Mouse (Mus musculus): ENCODE results near the gene Usp7. TPM values are rescaled to one million over a fixed set of nuclear protein-coding genes. Genes with fewer than 3 reads are reported as not detected.

Usp7 gene
- polyA plus RNA-seq, 1 experiment from 2014 or later = 31.9 TPM

DNA sequence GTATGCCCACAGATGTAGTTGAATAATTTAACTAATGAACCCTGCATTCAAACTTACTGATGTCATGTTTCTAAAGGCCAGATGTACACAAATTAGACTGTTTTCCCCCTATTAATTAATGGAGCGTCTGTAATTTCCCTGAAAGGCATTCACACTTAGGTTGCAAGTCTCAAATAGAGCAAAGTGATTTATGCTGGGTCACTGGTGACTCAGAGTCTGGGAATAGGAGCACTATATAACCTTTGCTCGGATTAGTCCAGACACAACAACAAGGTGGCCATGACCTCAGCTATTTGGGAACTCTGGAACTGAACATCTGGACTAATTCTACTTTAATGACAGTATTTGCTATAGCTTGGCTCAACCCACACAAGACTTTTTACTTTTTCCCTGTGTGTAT lies 3.8 kb upstream of the Usp7 start:
- Histone ChIP-seq H3K36me3 (ENCODE audit: control insufficient read depth, insufficient read depth, low read length) (no peaks in the 10 kb centered on the region), H3K4me1 (ENCODE audit: control insufficient read depth, insufficient read depth, low read length) (no peaks in the 10 kb centered on the region), H3K4me3 (ENCODE audit: low read depth, low read length) (no peak overlapping the region), H3K9me3 (replicated peaks; ENCODE audit: control insufficient read depth, low read length) (peaks cover 3% of the 10 kb centered on the region), H3K4me2 (no peak overlapping the region), H3K27ac (ENCODE audit: low read depth, low read length) (no peak overlapping the region), H3K27me3 (ENCODE audit: control insufficient read depth, insufficient read depth, low read length) (no peaks in the 10 kb centered on the region), H3K9ac (ENCODE audit: low read depth, low read length) (no peak overlapping the region)
- 71% methylated on average over 2 of the region's 2 CpGs for WGBS (ENCODE audit: insufficient replicate concordance)
- ATAC-seq (replicated peaks; ENCODE audit: insufficient number of reproducible peaks, low FRiP score, low TSS enrichment) = no peak

DNA sequence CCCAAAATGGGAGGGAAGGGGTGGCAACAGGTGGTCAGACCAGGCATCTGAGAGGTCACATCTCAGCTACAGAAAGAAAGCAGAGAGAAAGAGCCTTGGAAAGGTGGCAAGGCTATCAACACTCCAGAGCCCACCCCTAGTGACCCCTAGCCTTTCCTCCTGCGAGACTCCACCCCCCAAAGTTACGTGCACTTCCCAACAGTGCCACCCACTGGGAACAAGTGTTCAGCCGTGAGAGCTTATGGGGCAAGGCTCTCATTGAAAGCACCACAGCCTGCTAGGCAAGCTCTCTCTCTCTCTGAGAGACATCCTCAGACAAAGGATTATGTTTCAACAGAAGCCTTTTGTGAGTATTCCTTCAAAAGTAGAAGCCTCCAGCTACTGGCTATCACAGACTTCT lies 2.8 kb upstream of the Usp7 start:
- Histone ChIP-seq H3K27me3 (ENCODE audit: control insufficient read depth, insufficient read depth, low read length) (no peaks in the 10 kb centered on the region), H3K9ac (ENCODE audit: low read depth, low read length) (no peak overlapping the region), H3K36me3 (ENCODE audit: control insufficient read depth, insufficient read depth, low read length) (no peaks in the 10 kb centered on the region), H3K4me1 (ENCODE audit: control insufficient read depth, insufficient read depth, low read length) (no peaks in the 10 kb centered on the region), H3K9me3 (replicated peaks; ENCODE audit: control insufficient read depth, low read length) (no peaks in the 10 kb centered on the region), H3K27ac (ENCODE audit: low read depth, low read length) (no peak overlapping the region), H3K4me3 (ENCODE audit: low read depth, low read length) (no peak overlapping the region), H3K4me2 (no peak overlapping the region)
- 8% methylated on average over 3 of the region's 3 CpGs for WGBS (ENCODE audit: insufficient replicate concordance)
- no peak for ATAC-seq (replicated peaks; ENCODE audit: insufficient number of reproducible peaks, low FRiP score, low TSS enrichment)

GRCm38 (mm10) chr16:8790886-8791285 lies 1.2 kb downstream of the Usp7 start:
- WGBS (ENCODE audit: insufficient replicate concordance) = 77% methylated on average over 4 of the region's 4 CpGs
- Histone ChIP-seq H3K27ac (ENCODE audit: low read depth, low read length) (no peak overlapping the region), H3K9me3 (replicated peaks; ENCODE audit: control insufficient read depth, low read length) (no peaks in the 10 kb centered on the region), H3K4me2 (no peak overlapping the region), H3K4me3 (ENCODE audit: low read depth, low read length) (no peak overlapping the region), H3K36me3 (ENCODE audit: control insufficient read depth, insufficient read depth, low read length) (no peaks in the 10 kb centered on the region), H3K9ac (ENCODE audit: low read depth, low read length) (no peak overlapping the region), H3K4me1 (ENCODE audit: control insufficient read depth, insufficient read depth, low read length) (no peaks in the 10 kb centered on the region), H3K27me3 (ENCODE audit: control insufficient read depth, insufficient read depth, low read length) (no peaks in the 10 kb centered on the region)
- ATAC-seq (replicated peaks; ENCODE audit: insufficient number of reproducible peaks, low FRiP score, low TSS enrichment) = no peak

DNA sequence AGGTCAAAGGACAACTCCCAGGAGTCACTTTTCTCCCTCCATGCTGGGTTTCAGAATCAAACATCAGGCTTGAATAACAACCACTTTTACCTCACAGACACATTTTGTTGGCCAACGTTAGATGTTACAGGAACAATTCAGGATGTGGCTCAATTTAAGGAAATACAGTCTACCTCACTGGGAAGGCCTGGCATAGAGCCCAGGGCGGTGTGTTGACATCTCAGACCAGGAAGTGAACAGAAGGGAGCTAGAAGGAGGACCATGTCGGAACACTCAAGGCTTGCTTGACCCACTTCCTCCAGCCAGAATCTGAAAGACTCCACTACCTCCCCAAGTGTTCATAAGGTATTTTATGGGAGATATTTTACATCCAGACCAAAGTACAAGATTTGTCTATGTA lies 7.4 kb downstream of the Usp7 start:
- Histone ChIP-seq H3K4me3 (ENCODE audit: low read depth, low read length) (no peak overlapping the region), H3K9ac (ENCODE audit: low read depth, low read length) (no peak overlapping the region), H3K27ac (ENCODE audit: low read depth, low read length) (no peak overlapping the region), H3K4me2 (no peak overlapping the region), H3K4me1 (ENCODE audit: control insufficient read depth, insufficient read depth, low read length) (no peaks in the 10 kb centered on the region), H3K27me3 (ENCODE audit: control insufficient read depth, insufficient read depth, low read length) (no peaks in the 10 kb centered on the region), H3K9me3 (replicated peaks; ENCODE audit: control insufficient read depth, low read length) (no peaks in the 10 kb centered on the region), H3K36me3 (ENCODE audit: control insufficient read depth, insufficient read depth, low read length) (no peaks in the 10 kb centered on the region)
- 55% methylated on average over 3 of the region's 3 CpGs for WGBS (ENCODE audit: insufficient replicate concordance)
- ATAC-seq (replicated peaks; ENCODE audit: insufficient number of reproducible peaks, low FRiP score, low TSS enrichment) = no peak

- Histone ChIP-seq H3K27me3 (ENCODE audit: control insufficient read depth, insufficient read depth, low read length) (no peaks in the 10 kb centered on the region), H3K9ac (ENCODE audit: low read depth, low read length) (no peak overlapping the region), H3K27ac (ENCODE audit: low read depth, low read length) (no peak overlapping the region), H3K4me3 (ENCODE audit: low read depth, low read length) (no peak overlapping the region), H3K9me3 (replicated peaks; ENCODE audit: control insufficient read depth, low read length) (no peaks in the 10 kb centered on the region), H3K4me1 (ENCODE audit: control insufficient read depth, insufficient read depth, low read length) (no peaks in the 10 kb centered on the region), H3K36me3 (ENCODE audit: control insufficient read depth, insufficient read depth, low read length) (no peaks in the 10 kb centered on the region), H3K4me2 (no peak overlapping the region)
- no peak for ATAC-seq (replicated peaks; ENCODE audit: insufficient number of reproducible peaks, low FRiP score, low TSS enrichment)
- 74% methylated on average over 16 of the region's 16 CpGs for WGBS (ENCODE audit: insufficient replicate concordance)
Observed at GRCm38 (mm10) chr16:8783198-8783913, 8.8 kb downstream of the Usp7 start.

DNA sequence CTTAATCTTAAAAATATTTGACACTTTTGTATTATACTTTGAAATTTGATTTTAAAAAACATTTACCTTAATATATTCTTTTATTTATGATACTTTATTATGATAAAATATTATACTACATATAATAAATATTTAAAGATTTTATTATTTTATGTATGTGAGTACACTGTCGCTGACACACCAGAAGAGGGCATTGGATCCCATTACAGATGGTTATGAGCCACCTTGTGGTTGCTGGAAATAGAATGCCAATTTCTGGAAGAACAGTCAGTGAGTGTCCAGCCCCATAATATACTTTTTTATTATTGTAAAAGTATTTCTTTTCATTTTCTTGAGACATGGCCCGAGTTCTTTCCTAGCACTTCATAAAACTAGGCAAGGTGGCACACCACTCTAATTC lies 10.4 kb downstream of the Usp7 start:
- Histone ChIP-seq H3K27me3 (ENCODE audit: control insufficient read depth, insufficient read depth, low read length) (no peaks in the 10 kb centered on the region), H3K9ac (ENCODE audit: low read depth, low read length) (no peak overlapping the region), H3K36me3 (ENCODE audit: control insufficient read depth, insufficient read depth, low read length) (no peaks in the 10 kb centered on the region), H3K4me1 (ENCODE audit: control insufficient read depth, insufficient read depth, low read length) (no peaks in the 10 kb centered on the region), H3K27ac (ENCODE audit: low read depth, low read length) (no peak overlapping the region), H3K4me2 (no peak overlapping the region), H3K9me3 (replicated peaks; ENCODE audit: control insufficient read depth, low read length) (no peaks in the 10 kb centered on the region), H3K4me3 (ENCODE audit: low read depth, low read length) (no peak overlapping the region)
- ATAC-seq (replicated peaks; ENCODE audit: insufficient number of reproducible peaks, low FRiP score, low TSS enrichment) = no peak
- WGBS (ENCODE audit: insufficient replicate concordance) = 87% methylated on average over 2 of the region's 2 CpGs

GRCm38 (mm10) chr16:8781191-8781590 lies 10.9 kb downstream of the Usp7 start:
- no peak for ATAC-seq (replicated peaks; ENCODE audit: insufficient number of reproducible peaks, low FRiP score, low TSS enrichment)
- Histone ChIP-seq H3K4me2 (no peak overlapping the region), H3K4me3 (ENCODE audit: low read depth, low read length) (no peak overlapping the region), H3K36me3 (ENCODE audit: control insufficient read depth, insufficient read depth, low read length) (no peaks in the 10 kb centered on the region), H3K9ac (ENCODE audit: low read depth, low read length) (no peak overlapping the region), H3K9me3 (replicated peaks; ENCODE audit: control insufficient read depth, low read length) (no peaks in the 10 kb centered on the region), H3K4me1 (ENCODE audit: control insufficient read depth, insufficient read depth, low read length) (no peaks in the 10 kb centered on the region), H3K27ac (ENCODE audit: low read depth, low read length) (no peak overlapping the region), H3K27me3 (ENCODE audit: control insufficient read depth, insufficient read depth, low read length) (no peaks in the 10 kb centered on the region)
- 62% methylated on average over 6 of the region's 6 CpGs for WGBS (ENCODE audit: insufficient replicate concordance)

DNA sequence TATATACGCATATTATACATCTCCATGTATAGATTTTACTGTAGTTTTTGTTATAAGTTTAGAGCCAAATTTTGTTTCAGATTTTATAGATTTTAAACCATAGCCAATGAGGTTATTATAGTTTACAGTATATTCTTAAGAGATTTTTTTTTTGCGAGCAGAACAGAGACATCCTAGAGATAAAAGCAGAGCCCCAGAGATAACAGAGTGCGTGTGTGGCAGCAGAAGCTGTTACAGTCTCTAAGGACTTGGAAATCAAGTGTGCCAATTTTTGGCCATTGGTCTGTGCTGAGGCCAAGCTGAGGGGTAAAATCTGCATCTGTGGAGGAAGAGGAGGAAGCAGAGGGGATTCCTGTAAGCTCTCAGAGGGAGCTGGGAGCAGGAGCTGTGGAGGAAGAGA lies 11.9 kb downstream of the Usp7 start:
- Histone ChIP-seq H3K27ac (ENCODE audit: low read depth, low read length) (no peak overlapping the region), H3K9ac (ENCODE audit: low read depth, low read length) (no peak overlapping the region), H3K9me3 (replicated peaks; ENCODE audit: control insufficient read depth, low read length) (no peaks in the 10 kb centered on the region), H3K36me3 (ENCODE audit: control insufficient read depth, insufficient read depth, low read length) (no peaks in the 10 kb centered on the region), H3K4me2 (no peak overlapping the region), H3K4me1 (ENCODE audit: control insufficient read depth, insufficient read depth, low read length) (no peaks in the 10 kb centered on the region), H3K4me3 (ENCODE audit: low read depth, low read length) (no peak overlapping the region), H3K27me3 (ENCODE audit: control insufficient read depth, insufficient read depth, low read length) (no peaks in the 10 kb centered on the region)
- 47% methylated on average over 3 of the region's 3 CpGs for WGBS (ENCODE audit: insufficient replicate concordance)
- no peak for ATAC-seq (replicated peaks; ENCODE audit: insufficient number of reproducible peaks, low FRiP score, low TSS enrichment)

DNA sequence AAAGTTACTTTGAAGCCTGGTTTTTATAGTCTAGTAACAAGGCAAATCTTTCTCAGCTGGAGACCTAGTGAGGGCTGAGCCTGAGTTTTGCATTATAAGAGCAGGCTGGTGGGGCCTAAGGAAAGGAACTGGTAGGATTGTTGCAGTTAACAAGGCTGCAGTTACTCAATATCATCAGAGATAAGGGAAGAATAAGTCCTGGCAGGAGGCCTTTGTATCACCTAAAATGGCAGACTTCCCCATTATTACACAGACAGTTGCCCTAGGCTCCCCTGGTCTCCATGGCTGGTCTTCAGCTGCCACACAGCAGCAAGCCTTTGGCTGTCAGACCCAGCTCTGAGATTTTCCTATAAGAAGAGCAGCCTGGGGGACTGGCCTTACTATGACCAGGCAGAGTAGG lies 13.4 kb downstream of the Usp7 start:
- Histone ChIP-seq H3K4me3 (ENCODE audit: low read depth, low read length) (no peak overlapping the region), H3K4me1 (ENCODE audit: control insufficient read depth, insufficient read depth, low read length) (no peaks in the 10 kb centered on the region), H3K27me3 (ENCODE audit: control insufficient read depth, insufficient read depth, low read length) (no peaks in the 10 kb centered on the region), H3K36me3 (ENCODE audit: control insufficient read depth, insufficient read depth, low read length) (no peaks in the 10 kb centered on the region), H3K4me2 (no peak overlapping the region), H3K9me3 (replicated peaks; ENCODE audit: control insufficient read depth, low read length) (no peaks in the 10 kb centered on the region), H3K27ac (ENCODE audit: low read depth, low read length) (no peak overlapping the region), H3K9ac (ENCODE audit: low read depth, low read length) (no peak overlapping the region)
- ATAC-seq (replicated peaks; ENCODE audit: insufficient number of reproducible peaks, low FRiP score, low TSS enrichment) = no peak
